Mouse (Mus musculus) liver, embryonic 14.5 days (tissue): ENCODE results near the gene Surf6.

Experiments
- CTCF ChIP-seq: IDR thresholded peaks from 2 replicates; pipeline ENCODE4 v1.5.1; 2016; ENCODE audit warnings: antibody characterized with exemption, low read depth, control low read depth
- EP300 ChIP-seq: IDR thresholded peaks from 2 replicates; pipeline ENCODE4 v1.6.1; 2016; ENCODE audit warnings: antibody characterized with exemption, low read depth

GRCm38 (mm10) chr2:26906431-26906830, 3.8 kb upstream of the Surf6 start:
- TF ChIP-seq CTCF (no peak), EP300 (no peak)
